Mouse (Mus musculus): ENCODE measurements around the gene Gm10570. TPM values are rescaled to one million over a fixed set of nuclear protein-coding genes. Genes with fewer than 3 reads are reported as not detected.

Gene Gm10570
- polyA plus RNA-seq, 2 experiments, result 0.08 TPM; not detected in 1

- Histone ChIP-seq H3K4me1 (replicated peaks; ENCODE audit: control insufficient read depth in 2 of 2, insufficient read depth in 2 of 2, low read length in 1 of 2) (peaks cover 0 to 9% of the 10 kb centered on the region in 2 experiments; a peak in 2 of 4 replicates), H3K9ac (replicated peaks) (no peak overlapping the region), H3K27ac (no peak overlapping the region), H3K9me3 (ENCODE audit: control insufficient read depth, low read length) (no peaks in the 10 kb centered on the region), H3K27me3 (ENCODE audit: control insufficient read depth, insufficient read depth, low read length) (peaks cover 52% of the 10 kb centered on the region), H3K4me2 (ENCODE audit: low read depth) (no peak overlapping the region), H3K4me3 (ENCODE audit: insufficient read depth in 1 of 2, low read depth in 2 of 2, low read length in 2 of 2) (no peak overlapping the region), H3K36me3 (replicated peaks; ENCODE audit: control insufficient read depth, insufficient read depth, low read depth) (no peaks in the 10 kb centered on the region)
- no peak for TF ChIP-seq EP300 (IDR thresholded peaks at IDR 0.05; ENCODE audit: low read depth)
- no peak for TF ChIP-seq CTCF (IDR thresholded peaks at IDR 0.05; ENCODE audit: low read depth)
- ATAC-seq (ENCODE audit: insufficient read depth), result no peak
- 42% methylated on average over 8 of the region's 8 CpGs for WGBS (ENCODE audit: insufficient replicate concordance)
- no peak for DNase-seq (ENCODE audit: low read depth in 3 of 3, low spot score in 3 of 3)
Measured at GRCm38 (mm10) chr4:130309254-130309653, 780 bp upstream of the Gm10570 start.

- Histone ChIP-seq H3K4me2 (ENCODE audit: low read depth) (peak overlapping the region; percentile 75), H3K9ac (replicated peaks) (peak overlapping the region; percentile 24; the same call in 1 of the 2 replicates), H3K36me3 (replicated peaks; ENCODE audit: control insufficient read depth, insufficient read depth, low read depth) (no peaks in the 10 kb centered on the region), H3K27ac (no peak overlapping the region), H3K4me1 (replicated peaks; ENCODE audit: control insufficient read depth in 2 of 2, insufficient read depth in 2 of 2, low read length in 1 of 2) (peaks cover under 1 to 10% of the 10 kb centered on the region in 2 experiments; a peak in 3 of 4 replicates), H3K9me3 (ENCODE audit: control insufficient read depth, low read length) (no peaks in the 10 kb centered on the region), H3K27me3 (ENCODE audit: control insufficient read depth, insufficient read depth, low read length) (peaks cover 52% of the 10 kb centered on the region), H3K4me3 (ENCODE audit: insufficient read depth in 1 of 2, low read depth in 2 of 2, low read length in 2 of 2) (peak overlapping the region; percentile 20 to 51)
- no peak; the same call in 1 of the 2 replicates for ATAC-seq (ENCODE audit: insufficient read depth)
- WGBS (ENCODE audit: insufficient replicate concordance), result under 1% methylated on average over 23 of the region's 23 CpGs
- no peak for TF ChIP-seq EP300 (IDR thresholded peaks at IDR 0.05; ENCODE audit: low read depth)
- TF ChIP-seq CTCF (IDR thresholded peaks at IDR 0.05; ENCODE audit: low read depth), result 0 out of 2 replicates have a peak, but pooled peaks have one; percentile 20
- DNase-seq (ENCODE audit: low read depth in 3 of 3, low spot score in 3 of 3), result no peak
Measured at GRCm38 (mm10) chr4:130307851-130308230, 633 bp downstream of the Gm10570 start.

- Histone ChIP-seq H3K4me1 (replicated peaks; ENCODE audit: control insufficient read depth in 2 of 2, insufficient read depth in 2 of 2, low read length in 1 of 2) (peaks cover 7 to 18% of the 10 kb centered on the region in 2 experiments), H3K9ac (replicated peaks) (no peak overlapping the region), H3K4me2 (ENCODE audit: low read depth) (peak overlapping the region; percentile 75), H3K27ac (no peak overlapping the region), H3K36me3 (replicated peaks; ENCODE audit: control insufficient read depth, insufficient read depth, low read depth) (no peaks in the 10 kb centered on the region), H3K4me3 (ENCODE audit: insufficient read depth in 1 of 2, low read depth in 2 of 2, low read length in 2 of 2) (no peak overlapping the region), H3K9me3 (ENCODE audit: control insufficient read depth, low read length) (no peaks in the 10 kb centered on the region), H3K27me3 (ENCODE audit: control insufficient read depth, insufficient read depth, low read length) (peaks cover 52% of the 10 kb centered on the region)
- 72% methylated on average over 10 of the region's 10 CpGs for WGBS (ENCODE audit: insufficient replicate concordance)
- DNase-seq (ENCODE audit: low read depth in 3 of 3, low spot score in 3 of 3) (no peak), ATAC-seq (ENCODE audit: insufficient read depth) (no peak)
- TF ChIP-seq EP300 (IDR thresholded peaks at IDR 0.05; ENCODE audit: low read depth) (no peak), CTCF (IDR thresholded peaks at IDR 0.05; ENCODE audit: low read depth) (no peak)
Measured at GRCm38 (mm10) chr4:130306796-130307630, 1.5 kb downstream of the Gm10570 start.

GRCm38 (mm10) chr4:130304746-130305145 lies 3.7 kb downstream of the Gm10570 start:
- peaks cover 7 to 21% of the 10 kb centered on the region in 2 experiments for H3K4me1 ChIP-seq (replicated peaks; ENCODE audit: control insufficient read depth in 2 of 2, insufficient read depth in 2 of 2, low read length in 1 of 2)
- H3K9ac ChIP-seq (replicated peaks), result no peak overlapping the region
- no peak overlapping the region for H3K27ac ChIP-seq
- H3K27me3 ChIP-seq (ENCODE audit: control insufficient read depth, insufficient read depth, low read length), result peaks cover 34% of the 10 kb centered on the region
- H3K4me2 ChIP-seq (ENCODE audit: low read depth), result no peak overlapping the region
- DNase-seq (ENCODE audit: low read depth in 3 of 3, low spot score in 3 of 3) (no peak), ATAC-seq (ENCODE audit: insufficient read depth) (no peak)
- no peak overlapping the region for H3K4me3 ChIP-seq (ENCODE audit: insufficient read depth in 1 of 2, low read depth in 2 of 2, low read length in 2 of 2)
- no peaks in the 10 kb centered on the region for H3K9me3 ChIP-seq (ENCODE audit: control insufficient read depth, low read length)
- H3K36me3 ChIP-seq (replicated peaks; ENCODE audit: control insufficient read depth, insufficient read depth, low read depth), result no peaks in the 10 kb centered on the region
- WGBS (ENCODE audit: insufficient replicate concordance), result 26% methylated on average over 3 of the region's 3 CpGs
- no peak for TF ChIP-seq EP300 (IDR thresholded peaks at IDR 0.05; ENCODE audit: low read depth)
- no peak for TF ChIP-seq CTCF (IDR thresholded peaks at IDR 0.05; ENCODE audit: low read depth)

GRCm38 (mm10) chr4:130302285-130302870 lies 6.1 kb downstream of the Gm10570 start:
- Histone ChIP-seq H3K4me1 (replicated peaks; ENCODE audit: control insufficient read depth in 2 of 2, insufficient read depth in 2 of 2, low read length in 1 of 2) (peaks cover 15 to 25% of the 10 kb centered on the region in 2 experiments), H3K4me3 (ENCODE audit: insufficient read depth in 1 of 2, low read depth in 2 of 2, low read length in 2 of 2) (no peak overlapping the region), H3K9me3 (ENCODE audit: control insufficient read depth, low read length) (no peaks in the 10 kb centered on the region), H3K27ac (no peak overlapping the region), H3K27me3 (ENCODE audit: control insufficient read depth, insufficient read depth, low read length) (peaks cover 11% of the 10 kb centered on the region), H3K36me3 (replicated peaks; ENCODE audit: control insufficient read depth, insufficient read depth, low read depth) (no peaks in the 10 kb centered on the region), H3K9ac (replicated peaks) (no peak overlapping the region; the same call in 1 of the 2 replicates), H3K4me2 (ENCODE audit: low read depth) (peak overlapping the region; percentile 18; the same call in 1 of the 2 replicates)
- peak; percentile 36 to 46 (median 38) for DNase-seq (ENCODE audit: low read depth in 3 of 3, low spot score in 3 of 3)
- peak; percentile 70 for ATAC-seq (ENCODE audit: insufficient read depth)
- TF ChIP-seq EP300 (IDR thresholded peaks at IDR 0.05; ENCODE audit: low read depth), result peak; percentile 43; the same call in 1 of the 2 replicates
- no peak for TF ChIP-seq CTCF (IDR thresholded peaks at IDR 0.05; ENCODE audit: low read depth)
- WGBS (ENCODE audit: insufficient replicate concordance), result 23% methylated on average over 12 of the region's 12 CpGs
